Mouse (Mus musculus) CH12.LX (cell line): Measurements from ENCODE around the gene Gsg1.

ENCODE experiments used
- CTCF ChIP-seq, 2 experiments: IDR thresholded peaks in 1 of 2; conservative IDR thresholded peaks in 1 of 2; 2 replicates each; pipeline ENCODE4 v1.5.1; 2011 to 2012; ENCODE audit warnings: low read depth in 2 of 2, low read length in 2 of 2, improper control_type of control experiment in 1 of 2, inconsistent platforms in 1 of 2, mild to moderate bottlenecking in 1 of 2, moderate library complexity in 1 of 2
- IRF4 ChIP-seq: IDR thresholded peaks from 2 replicates; pipeline ENCODE4 v1.6.1; 2014; ENCODE audit warnings: low read depth, mild to moderate bottlenecking, inconsistent platforms, low read length, improper control_type of control experiment
- MAX ChIP-seq: IDR thresholded peaks from 2 replicates; pipeline ENCODE4 v1.6.1; 2011; ENCODE audit warnings: low read length, improper control_type of control experiment
- POLR2A ChIP-seq: IDR thresholded peaks from 2 replicates; pipeline ENCODE4 v1.6.1; 2011; ENCODE audit warnings: low read depth, mild to moderate bottlenecking, improper control_type of control experiment, low read length
- TCF12 ChIP-seq: IDR thresholded peaks from 2 replicates; pipeline ENCODE4 v1.6.1; 2014; ENCODE audit warnings: low read depth, mild to moderate bottlenecking, inconsistent platforms, low read length, improper control_type of control experiment
- UBTF ChIP-seq: IDR thresholded peaks from 2 replicates; pipeline ENCODE4 v1.6.1; 2012; ENCODE audit warnings: low read depth, mild to moderate bottlenecking, inconsistent platforms, low read length, improper control_type of control experiment, moderate library complexity
- ZC3H11A ChIP-seq: IDR thresholded peaks from 2 replicates; pipeline ENCODE4 v1.6.1; 2012; ENCODE audit warnings: low read depth, mild to moderate bottlenecking, inconsistent platforms, low read length, improper control_type of control experiment
- ZMIZ1 ChIP-seq: IDR thresholded peaks from 2 replicates; pipeline ENCODE4 v1.6.1; 2012; ENCODE audit warnings: low read depth, mild to moderate bottlenecking, inconsistent platforms, low read length, improper control_type of control experiment

DNA sequence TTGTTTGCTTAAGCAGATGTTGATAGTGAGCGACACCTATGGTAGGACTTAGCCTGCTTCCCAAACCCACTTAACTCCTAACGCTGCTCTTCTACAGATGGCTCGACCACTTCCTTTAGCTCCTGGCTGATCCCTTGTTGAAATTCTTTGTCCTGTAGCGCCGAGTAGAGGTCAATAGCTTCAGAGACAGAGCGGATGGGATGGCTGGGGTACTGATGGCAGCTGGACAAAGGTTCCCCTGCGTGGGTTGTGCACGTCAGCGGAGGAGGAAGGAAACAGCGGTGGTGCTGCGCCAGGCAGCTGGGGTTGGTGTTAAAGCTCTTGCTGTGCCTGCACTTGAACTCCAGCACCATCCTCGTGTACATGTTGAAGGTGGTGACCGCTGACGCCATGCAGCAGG, 16.8 kb downstream of the Gsg1 start:
- TF ChIP-seq POLR2A (no peak), ZMIZ1 (no peak), MAX (no peak), ZC3H11A (no peak), TCF12 (no peak), CTCF (conservative IDR thresholded peaks at IDR 0.05 in 1 of 2, IDR thresholded peaks at IDR 0.05 in 1 of 2; ENCODE audit: low read depth in 2 of 2, low read length in 2 of 2) (peak in 1 of 2 experiments; percentile 29; a peak in 1 of 4 replicates), UBTF (no peak), IRF4 (no peak)
